Mouse (Mus musculus) T-cell, adult 2 months (primary cell): ENCODE data around the gene Allc.

ENCODE experiments used
- DNase-seq: peaks from one replicate; pipeline ENCODE4 v3.0.0; 2022; ENCODE audit warnings: low spot score

Allc gene

DNA sequence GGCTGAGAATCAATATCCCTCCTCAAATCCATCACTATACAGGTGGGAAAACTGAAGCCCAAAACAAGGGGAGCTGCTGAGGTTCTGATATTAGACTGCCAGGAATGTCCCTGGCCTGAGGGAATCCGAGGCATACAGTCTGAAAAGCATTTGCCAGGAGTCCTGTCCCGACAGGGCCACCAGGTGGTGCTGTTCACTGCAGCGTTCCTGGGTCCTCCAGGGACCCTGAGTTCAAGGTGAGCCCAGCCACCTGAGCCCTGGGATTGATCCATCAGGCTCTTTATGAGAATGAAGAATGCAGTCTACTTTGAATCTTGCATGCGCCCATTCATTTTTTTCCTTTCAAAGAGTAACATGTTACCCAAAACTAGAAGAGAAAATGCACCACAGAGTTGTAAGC is 3.2 kb downstream of the Allc start:
- no peak for DNase-seq

- no peak for DNase-seq
Observed at GRCm38 (mm10) chr12:28578147-28578546, 4.2 kb downstream of the Allc start.

DNA sequence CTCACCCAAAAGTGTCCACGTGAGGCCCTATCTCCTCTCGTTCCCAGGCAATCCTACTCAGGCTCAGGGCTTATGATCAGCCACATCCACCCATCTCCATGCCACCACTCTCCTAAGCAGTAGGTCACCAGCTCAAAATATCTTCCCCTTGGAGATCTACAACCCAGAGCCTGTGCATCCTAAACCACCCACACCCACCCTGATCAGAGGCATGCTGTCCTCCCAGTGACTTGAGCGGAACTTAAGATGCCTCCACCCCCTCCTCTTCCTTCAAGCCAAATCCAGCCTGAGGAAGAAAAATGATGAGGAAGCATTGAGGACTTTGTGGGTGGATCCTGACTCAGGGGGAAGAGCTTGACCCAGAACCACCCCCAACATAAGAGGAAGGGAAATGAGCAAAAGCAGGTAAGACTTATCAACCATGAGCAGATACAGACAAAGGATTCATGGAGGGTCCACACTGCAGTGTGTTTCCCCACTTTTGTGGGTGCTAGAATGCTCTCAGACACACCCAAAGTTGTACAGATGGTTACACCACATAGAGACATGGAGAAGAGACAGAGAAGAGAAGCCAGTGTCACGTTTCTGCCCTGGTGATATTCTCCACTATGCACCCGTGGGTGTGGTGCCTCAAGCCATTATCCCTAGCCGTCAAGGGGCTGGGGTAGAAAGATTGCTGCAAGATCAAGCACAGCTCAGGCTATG is 6.8 kb downstream of the Allc start:
- no peak for DNase-seq

GRCm38 (mm10) chr12:28572241-28572640 is 10.1 kb downstream of the Allc start:
- no peak for DNase-seq

GRCm38 (mm10) chr12:28552299-28552698 is 30.0 kb downstream of the Allc start, which contains the start of gene Dcdc2c:
Gene Dcdc2c (minus strand): TSS chr12:28552399.
- DNase-seq = no peak

DNA sequence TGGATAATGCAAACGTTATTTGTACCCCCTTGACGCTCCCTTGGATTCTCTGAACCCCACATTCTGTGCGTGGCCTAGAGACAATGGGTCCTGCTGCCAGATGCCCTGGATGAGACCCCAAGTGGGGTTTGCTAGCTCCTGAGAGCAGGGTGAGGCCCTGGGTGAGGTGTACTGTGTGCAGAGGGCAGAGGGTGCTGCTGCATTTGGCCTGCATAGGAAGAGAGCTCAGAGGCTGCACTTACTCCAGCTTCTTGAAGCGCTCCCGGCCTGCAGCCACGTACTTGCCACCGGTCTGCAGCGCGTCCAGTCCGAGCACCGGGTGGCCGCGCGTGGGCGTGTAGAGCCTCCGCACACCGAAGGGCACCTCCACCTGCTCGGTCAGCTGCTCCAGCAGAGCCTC is 30.5 kb downstream of the Allc start:
- DNase-seq = no peak

GRCm38 (mm10) chr12:28548887-28549286 is 33.4 kb downstream of the Allc start:
- DNase-seq = no peak

GRCm38 (mm10) chr12:28514264-28514775 is 68.0 kb downstream of the Allc start:
- no peak for DNase-seq

DNA sequence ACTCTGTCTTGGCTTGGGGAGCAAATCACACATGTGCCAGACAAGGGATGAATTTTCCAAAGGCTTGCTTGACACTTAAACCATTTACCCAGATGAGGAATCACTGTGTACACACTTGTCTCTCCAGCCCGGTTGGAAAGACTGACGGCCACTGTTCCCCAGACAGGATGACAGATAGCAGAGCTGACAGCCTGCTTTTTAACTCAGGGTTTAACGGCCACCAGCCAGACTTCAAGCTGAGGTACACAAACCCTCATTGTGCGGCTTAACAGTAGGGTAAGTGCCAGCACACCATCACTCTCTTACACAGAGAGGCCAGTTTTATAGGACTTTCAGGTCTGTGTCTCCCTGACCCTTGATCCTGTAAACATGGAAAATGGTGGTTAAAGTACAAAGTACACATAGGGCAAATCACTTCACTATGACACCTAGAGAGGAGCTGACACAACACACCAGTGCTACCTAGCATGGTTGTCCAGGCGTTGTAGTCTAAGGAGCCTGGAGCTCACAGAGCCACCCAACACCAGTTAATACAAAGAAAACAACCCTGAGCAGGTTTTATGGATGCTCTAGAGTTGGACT is 72.5 kb downstream of the Allc start:
- no peak for DNase-seq
